Mouse (Mus musculus) layer of hippocampus, postnatal 25 days (tissue): ENCODE measurements around the gene Lkaaear1. TPM values are rescaled to one million over a fixed set of nuclear protein-coding genes. Genes with fewer than 3 reads are reported as not detected.

ENCODE experiments used
- DNase-seq, 2 experiments: peaks; one replicate each; pipeline ENCODE4 v3.0.0; 2022; ENCODE audit warnings: mixed read lengths in 2 of 2, low spot score in 1 of 2; ENCODE audit errors: extremely low spot score in 1 of 2
- total RNA-seq, 2 experiments: library from RNA; stranded (reverse); gene quantifications; 2 replicates each; pipeline ENCODE4 v1.2.3; 2021

Gene Lkaaear1
- total RNA-seq, 2 experiments from 2014 or later = not detected

- DNase-seq = no peak
Observed at GRCm38 (mm10) chr2:181685686-181686085, 12.6 kb downstream of the Lkaaear1 start.

GRCm38 (mm10) chr2:181684713-181685112, 13.5 kb downstream of the Lkaaear1 start:
- DNase-seq = no peak

- DNase-seq = no peak
Observed at GRCm38 (mm10) chr2:181683381-181683780, 14.9 kb downstream of the Lkaaear1 start.

- no peak for DNase-seq
Observed at GRCm38 (mm10) chr2:181681978-181682377, 16.3 kb downstream of the Lkaaear1 start.

GRCm38 (mm10) chr2:181680716-181681117, 17.5 kb downstream of the Lkaaear1 start:
- no peak for DNase-seq

- DNase-seq = peak; percentile 63
Observed at GRCm38 (mm10) chr2:181679951-181680715, 18.1 kb downstream of the Lkaaear1 start, which contains the start of gene Tcea2. Gene Tcea2, plus strand, starts transcription at chr2:181680310.

- DNase-seq = peak in 1 of 2 experiments; percentile 62
Observed at GRCm38 (mm10) chr2:181678780-181679179, 19.5 kb downstream of the Lkaaear1 start.

GRCm38 (mm10) chr2:181677755-181678098, 20.5 kb downstream of the Lkaaear1 start:
- no peak for DNase-seq

GRCm38 (mm10) chr2:181677096-181677754, 21.0 kb downstream of the Lkaaear1 start:
- DNase-seq = no peak

- no peak for DNase-seq
Observed at GRCm38 (mm10) chr2:181676424-181676823, 21.8 kb downstream of the Lkaaear1 start.

GRCm38 (mm10) chr2:181675454-181675853, 22.8 kb downstream of the Lkaaear1 start:
- peak in 1 of 2 experiments; percentile 45 for DNase-seq

- DNase-seq = no peak
Observed at GRCm38 (mm10) chr2:181674934-181675333, 23.3 kb downstream of the Lkaaear1 start.

- DNase-seq = no peak
Observed at GRCm38 (mm10) chr2:181673501-181673900, 24.7 kb downstream of the Lkaaear1 start.

GRCm38 (mm10) chr2:181671984-181672383, 26.3 kb downstream of the Lkaaear1 start:
- DNase-seq = no peak

- DNase-seq = no peak
Observed at GRCm38 (mm10) chr2:181671326-181671725, 26.9 kb downstream of the Lkaaear1 start, which contains the start of gene Sox18. Gene Sox18, minus strand, starts transcription at chr2:181671640.

GRCm38 (mm10) chr2:181670913-181671311, 27.3 kb downstream of the Lkaaear1 start:
- no peak for DNase-seq

GRCm38 (mm10) chr2:181670285-181670912, 27.8 kb downstream of the Lkaaear1 start:
- DNase-seq = no peak

GRCm38 (mm10) chr2:181663298-181663630, 35.0 kb downstream of the Lkaaear1 start:
- no peak for DNase-seq

GRCm38 (mm10) chr2:181662620-181663297, 35.5 kb downstream of the Lkaaear1 start:
- DNase-seq = no peak

- DNase-seq = peak; percentile 75 to 84
Observed at GRCm38 (mm10) chr2:181659609-181660055, 38.6 kb downstream of the Lkaaear1 start.
